Mouse (Mus musculus) cerebellum, adult 18-20 months (tissue): ENCODE measurements around the gene Pdk2.

Source experiments
- DNase-seq, 2 experiments: peaks; one replicate each; pipeline ENCODE4 v3.0.0; 2021

Gene Pdk2

GRCm38 (mm10) chr11:94986435-94986834 is 54.7 kb downstream of the Pdk2 start:
- no peak for DNase-seq

GRCm38 (mm10) chr11:94985822-94986221 is 55.3 kb downstream of the Pdk2 start:
- peak in 1 of 2 experiments; percentile 10 for DNase-seq

DNA sequence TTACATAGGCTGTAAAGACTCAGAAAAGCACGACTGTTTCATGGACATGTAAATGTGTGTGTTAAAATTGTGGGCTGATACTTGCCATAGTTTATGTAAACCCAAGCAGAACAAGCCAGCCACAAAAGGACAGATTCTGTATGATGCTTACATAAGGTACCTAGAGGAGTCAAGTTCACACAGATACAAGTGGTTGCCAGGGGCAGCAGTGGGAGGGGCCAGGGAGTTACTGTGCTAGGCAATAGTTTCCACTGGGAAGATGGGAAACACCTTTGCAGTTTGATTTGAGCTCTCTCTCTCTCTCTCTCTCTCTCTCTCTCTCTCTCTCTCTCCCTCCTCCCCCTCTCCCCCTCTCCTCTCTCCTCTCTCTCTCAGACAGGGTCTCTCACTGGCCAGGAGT is 56.0 kb downstream of the Pdk2 start:
- no peak for DNase-seq

DNA sequence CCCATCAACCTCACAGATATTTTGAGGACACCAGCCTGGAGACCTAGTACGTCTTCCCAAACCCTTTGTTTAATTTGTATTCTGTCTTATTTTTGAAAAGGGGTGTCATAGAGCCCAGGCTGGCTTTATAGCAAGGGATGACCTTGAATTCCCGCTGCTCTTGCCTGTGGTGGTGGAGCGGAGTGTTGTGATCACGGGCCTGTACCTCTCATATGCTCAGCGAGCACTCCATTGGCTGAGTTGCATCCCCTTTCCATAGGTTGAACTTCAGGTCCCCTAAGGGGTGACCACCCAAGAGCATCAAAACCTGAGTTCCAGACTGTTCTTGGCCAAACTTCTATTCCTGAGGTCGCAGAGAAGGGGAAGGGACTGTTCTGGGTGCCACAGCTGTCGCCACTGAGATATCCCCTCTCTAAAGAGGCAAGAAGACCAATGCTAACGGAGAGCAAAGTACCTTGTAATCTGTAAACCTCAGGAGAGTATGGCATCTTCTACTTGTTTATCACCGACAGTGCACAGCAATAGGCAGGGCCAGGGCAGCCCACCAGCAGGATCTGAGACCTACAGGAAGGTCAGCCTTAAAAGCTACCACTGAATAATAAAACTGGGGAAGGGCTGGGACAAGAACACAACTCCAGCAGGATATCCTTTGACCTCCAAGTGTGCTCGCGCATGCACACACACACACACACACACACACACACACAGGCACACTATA is 61.5 kb downstream of the Pdk2 start:
- DNase-seq = no peak

- DNase-seq = peak; percentile 97 to 99
Measured at GRCm38 (mm10) chr11:94978947-94979346, 62.2 kb downstream of the Pdk2 start.

DNA sequence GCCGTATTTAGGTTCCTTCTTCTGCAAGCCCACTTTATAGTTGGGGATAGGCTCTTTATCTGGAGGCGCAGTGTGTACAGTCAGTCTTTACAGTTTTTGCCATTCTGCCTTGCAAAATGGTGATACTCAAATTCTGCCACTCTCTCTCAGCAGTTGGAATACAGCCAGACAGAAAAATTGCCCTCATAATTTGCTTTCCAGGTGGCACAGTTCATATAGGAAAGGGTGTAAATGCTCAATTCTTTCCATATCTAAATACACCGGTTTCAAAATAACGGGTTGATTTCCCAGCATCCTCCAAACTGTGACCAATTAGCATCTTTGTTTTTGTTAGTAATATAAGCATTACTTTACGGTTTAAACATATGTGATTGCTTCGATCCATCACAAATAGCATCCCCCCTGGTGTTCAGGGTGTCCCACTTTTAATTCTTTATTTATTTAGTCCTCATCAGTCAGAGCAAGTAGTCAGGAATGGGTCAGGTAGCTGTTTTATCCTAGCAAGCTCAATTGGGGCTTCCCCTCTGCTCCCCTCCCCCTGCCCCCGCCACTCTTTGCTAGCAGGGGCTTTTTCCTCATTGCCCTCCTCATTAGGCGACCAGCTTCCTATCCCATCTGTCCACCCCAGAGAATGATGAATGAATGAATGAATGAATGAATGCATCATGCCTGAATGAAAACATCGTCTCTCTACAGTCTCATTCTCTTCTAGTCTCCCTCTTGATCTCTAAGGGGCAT is 62.8 kb downstream of the Pdk2 start:
- DNase-seq = peak in 1 of 2 experiments; percentile 29
